Mouse (Mus musculus): ENCODE results near the gene Ifnk.

Ifnk gene

GRCm38 (mm10) chr4:35151756-35152155 is at the start of gene Ifnk:
Gene Ifnk (plus strand): TSS chr4:35152056.
- DNase-seq = no peak

- DNase-seq = no peak
Measured at GRCm38 (mm10) chr4:35105115-35105773, 46.6 kb upstream of the Ifnk start.

- no peak for DNase-seq
Measured at GRCm38 (mm10) chr4:35112452-35112851, 39.4 kb upstream of the Ifnk start.

- DNase-seq = no peak
Measured at GRCm38 (mm10) chr4:35113516-35114248, 38.2 kb upstream of the Ifnk start.

GRCm38 (mm10) chr4:35114950-35115349 is 36.9 kb upstream of the Ifnk start:
- DNase-seq = no peak

GRCm38 (mm10) chr4:35115933-35116332 is 35.9 kb upstream of the Ifnk start:
- no peak for DNase-seq

- DNase-seq = no peak
Measured at GRCm38 (mm10) chr4:35117144-35117543, 34.7 kb upstream of the Ifnk start.

- no peak for DNase-seq
Measured at GRCm38 (mm10) chr4:35118851-35119250, 33.0 kb upstream of the Ifnk start.

- DNase-seq = no peak
Measured at GRCm38 (mm10) chr4:35120159-35120558, 31.7 kb upstream of the Ifnk start.

GRCm38 (mm10) chr4:35120575-35120974 is 31.3 kb upstream of the Ifnk start:
- DNase-seq = no peak

GRCm38 (mm10) chr4:35121060-35121459 is 30.8 kb upstream of the Ifnk start:
- no peak for DNase-seq

- DNase-seq = no peak
Measured at GRCm38 (mm10) chr4:35123087-35123486, 28.8 kb upstream of the Ifnk start.

GRCm38 (mm10) chr4:35124027-35124426 is 27.8 kb upstream of the Ifnk start:
- no peak for DNase-seq

GRCm38 (mm10) chr4:35125299-35125777 is 26.5 kb upstream of the Ifnk start:
- DNase-seq = no peak

GRCm38 (mm10) chr4:35126776-35127175 is 25.1 kb upstream of the Ifnk start:
- no peak for DNase-seq

- DNase-seq = no peak
Measured at GRCm38 (mm10) chr4:35127759-35128158, 24.1 kb upstream of the Ifnk start.

- DNase-seq = peak; percentile 60
Measured at GRCm38 (mm10) chr4:35130411-35130948, 21.4 kb upstream of the Ifnk start.

GRCm38 (mm10) chr4:35131592-35131991 is 20.3 kb upstream of the Ifnk start:
- no peak for DNase-seq

- DNase-seq = no peak
Measured at GRCm38 (mm10) chr4:35133411-35133810, 18.4 kb upstream of the Ifnk start.

GRCm38 (mm10) chr4:35134846-35135611 is 16.8 kb upstream of the Ifnk start:
- DNase-seq = no peak

- DNase-seq = no peak
Measured at GRCm38 (mm10) chr4:35135806-35136205, 16.1 kb upstream of the Ifnk start.

GRCm38 (mm10) chr4:35136996-35137395 is 14.9 kb upstream of the Ifnk start:
- DNase-seq = no peak

GRCm38 (mm10) chr4:35138077-35138476 is 13.8 kb upstream of the Ifnk start:
- no peak for DNase-seq
